Mouse (Mus musculus): Measurements from ENCODE around the gene Gsx2.

Gsx2 gene

DNA sequence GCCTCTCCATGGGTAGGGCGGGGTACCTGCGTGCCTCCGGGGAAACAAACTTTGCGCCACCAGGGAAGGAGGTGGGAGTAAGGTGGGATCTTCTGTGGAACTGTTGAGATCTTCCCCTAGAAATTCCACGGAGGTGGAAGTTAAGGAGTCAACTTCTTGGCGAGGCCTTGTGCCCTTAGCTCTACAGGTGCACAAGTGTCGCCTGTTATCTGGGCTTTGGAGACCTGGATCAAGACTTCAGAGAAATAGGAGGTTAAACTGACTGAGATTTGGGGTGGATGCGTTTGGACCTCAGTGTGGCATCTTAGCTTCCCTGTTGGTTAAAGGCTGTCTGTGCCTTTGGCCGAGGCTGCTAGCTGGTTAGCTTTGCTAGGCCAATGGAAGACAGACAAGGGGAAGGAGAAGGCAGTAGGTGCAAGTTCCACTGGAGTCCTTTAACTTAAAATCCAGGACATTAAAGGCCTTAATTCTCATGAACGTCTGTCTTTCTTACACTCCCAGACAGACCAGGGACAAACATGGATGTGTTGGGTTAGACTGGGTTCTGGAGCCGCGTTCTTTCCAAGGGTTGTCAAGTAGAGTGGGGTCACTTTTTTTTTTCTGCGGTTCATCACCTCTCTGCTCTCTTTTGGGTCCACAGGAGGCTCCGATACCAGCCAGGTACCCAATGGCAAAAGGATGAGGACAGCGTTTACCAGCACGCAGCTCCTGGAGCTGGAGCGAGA lies 1.1 kb downstream of the Gsx2 start:
- no peak for DNase-seq (ENCODE audit: low spot score in 2 of 2)

DNA sequence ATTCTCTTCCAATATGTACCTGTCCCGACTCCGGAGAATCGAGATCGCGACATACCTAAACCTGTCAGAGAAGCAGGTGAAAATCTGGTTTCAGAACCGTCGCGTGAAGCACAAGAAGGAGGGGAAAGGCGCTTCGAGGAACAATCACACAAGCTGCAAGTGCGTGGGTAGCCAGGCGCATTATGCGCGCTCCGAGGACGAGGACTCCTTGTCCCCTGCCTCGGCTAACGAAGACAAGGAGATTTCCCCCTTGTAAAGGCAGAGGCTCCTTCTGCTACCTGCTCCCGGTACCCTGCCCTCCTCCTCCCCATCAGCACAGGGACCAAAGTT lies 1.6 kb downstream of the Gsx2 start:
- no peak for DNase-seq (ENCODE audit: low spot score in 2 of 2)

DNA sequence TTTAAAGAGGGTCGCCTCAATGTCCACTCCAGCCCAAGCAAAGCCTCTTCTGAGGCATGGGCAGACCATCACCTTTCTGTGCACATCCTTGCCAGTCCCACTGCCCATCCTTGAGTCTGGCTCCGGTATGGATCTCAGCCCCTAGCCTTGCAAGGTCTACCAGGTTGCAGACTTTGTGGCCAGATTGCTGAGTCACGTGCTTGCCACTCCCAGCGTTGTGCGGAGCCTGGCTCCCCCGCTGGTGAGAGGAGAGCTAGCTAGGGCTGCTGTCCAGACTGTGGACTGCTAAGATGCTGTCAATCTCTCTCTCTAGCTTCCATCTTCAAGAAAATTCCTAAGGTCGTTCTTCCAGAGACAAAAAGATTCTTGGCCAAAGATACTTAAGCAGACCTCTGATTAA lies 4.2 kb downstream of the Gsx2 start:
- DNase-seq (ENCODE audit: low spot score in 2 of 2) = no peak

DNA sequence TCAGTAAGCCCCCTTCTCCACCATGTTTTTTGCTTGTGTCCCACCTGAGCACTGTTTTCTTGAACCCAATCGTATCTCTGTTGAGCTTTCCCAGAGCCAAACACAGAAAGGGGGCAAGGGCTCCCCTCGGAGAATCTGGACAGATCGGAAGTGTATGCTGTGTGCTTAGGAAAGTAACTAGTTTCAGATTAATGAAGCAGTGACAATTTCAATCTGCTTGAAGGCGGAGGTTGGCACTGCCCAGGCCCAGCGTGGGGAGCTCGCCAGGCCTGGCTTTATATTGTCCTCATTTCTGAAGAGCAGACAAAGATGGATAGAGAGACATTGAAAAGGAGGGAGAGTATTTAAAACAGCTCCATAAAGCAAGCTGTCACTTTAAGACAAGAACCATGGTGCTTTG lies 7.0 kb downstream of the Gsx2 start:
- no peak for DNase-seq (ENCODE audit: low spot score in 2 of 2)

DNA sequence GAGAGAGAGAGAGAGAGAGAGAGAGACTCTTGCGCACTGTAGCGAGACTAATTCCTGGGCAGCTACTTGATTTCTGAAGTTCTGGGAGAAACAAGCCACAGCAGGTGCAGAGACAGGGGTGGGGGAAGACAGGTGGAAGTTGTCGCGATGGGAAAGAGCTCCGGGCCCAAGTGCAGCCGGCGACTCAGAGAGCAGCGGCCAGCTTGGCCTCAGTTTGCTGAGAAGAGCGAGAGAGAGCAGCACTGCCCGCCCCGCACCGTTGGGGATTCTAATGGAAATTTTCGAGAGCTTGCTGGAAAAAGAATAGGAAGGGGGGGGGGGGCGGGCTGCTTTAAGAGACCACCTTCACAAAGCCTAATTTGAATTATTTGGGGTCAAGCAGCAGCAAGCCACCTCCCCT lies 7.7 kb downstream of the Gsx2 start:
- no peak for DNase-seq (ENCODE audit: low spot score in 2 of 2)

DNA sequence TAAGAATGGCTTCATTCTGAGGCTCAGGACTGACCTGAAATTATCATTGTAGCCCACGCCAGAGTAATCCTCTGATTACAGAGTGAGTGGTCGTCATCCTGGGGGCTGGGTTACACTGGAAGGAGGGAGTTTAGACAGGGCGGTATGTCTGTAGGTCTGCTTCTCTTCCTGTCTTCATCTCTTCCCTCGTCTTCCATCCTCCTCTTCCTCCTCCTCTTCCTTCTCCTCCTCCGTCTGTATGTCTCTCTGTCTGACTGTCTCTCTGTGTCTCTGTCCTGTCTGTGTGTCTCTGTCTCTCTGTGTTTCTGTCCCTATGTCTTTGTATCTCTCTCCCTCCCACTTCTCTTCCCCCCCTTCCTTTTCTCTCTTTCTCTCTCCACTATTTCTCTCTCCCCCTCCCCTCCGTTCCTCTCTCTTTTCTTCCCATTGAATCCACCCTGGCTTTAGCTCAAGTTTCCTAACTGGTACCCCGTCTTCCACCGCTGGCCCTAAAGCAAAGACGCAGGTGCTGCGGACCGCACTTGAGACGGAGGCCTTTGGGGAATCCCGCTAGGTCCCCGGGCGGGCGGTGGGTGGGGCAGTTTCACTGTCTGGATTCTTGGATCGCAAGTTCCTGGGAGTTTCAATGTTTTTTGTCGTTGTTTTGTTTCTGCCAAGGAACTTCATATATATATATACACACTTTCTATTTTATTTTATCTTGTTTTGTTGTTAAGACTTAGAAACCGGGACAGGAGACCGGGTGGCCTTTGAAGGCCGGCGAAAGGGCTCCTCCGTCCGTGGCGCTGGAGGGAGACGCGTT lies 8.4 kb downstream of the Gsx2 start:
- no peak for DNase-seq (ENCODE audit: low spot score in 2 of 2)

DNA sequence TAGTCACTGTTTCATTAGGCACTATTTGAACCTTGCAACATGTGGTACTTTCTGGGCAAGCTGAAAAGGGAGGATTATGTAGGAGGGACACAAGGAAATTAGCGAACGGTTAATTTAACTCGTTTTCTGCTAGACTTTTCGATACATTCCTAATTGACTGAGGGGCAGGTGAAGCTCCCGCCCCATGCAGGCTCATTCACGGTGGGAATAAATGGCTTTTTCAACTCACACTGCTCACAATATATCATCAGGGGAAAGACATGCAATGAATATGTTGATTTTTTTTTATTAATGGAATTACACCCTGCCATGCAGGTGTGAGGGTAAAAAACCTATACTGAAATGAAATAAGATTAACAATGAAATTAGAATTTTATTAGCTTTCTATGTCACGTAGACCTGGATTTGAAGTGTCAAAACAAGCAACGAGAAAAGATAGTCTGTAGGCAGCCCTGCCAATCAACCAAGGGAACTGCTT lies 9.0 kb downstream of the Gsx2 start:
- no peak for DNase-seq (ENCODE audit: low spot score in 2 of 2)

DNA sequence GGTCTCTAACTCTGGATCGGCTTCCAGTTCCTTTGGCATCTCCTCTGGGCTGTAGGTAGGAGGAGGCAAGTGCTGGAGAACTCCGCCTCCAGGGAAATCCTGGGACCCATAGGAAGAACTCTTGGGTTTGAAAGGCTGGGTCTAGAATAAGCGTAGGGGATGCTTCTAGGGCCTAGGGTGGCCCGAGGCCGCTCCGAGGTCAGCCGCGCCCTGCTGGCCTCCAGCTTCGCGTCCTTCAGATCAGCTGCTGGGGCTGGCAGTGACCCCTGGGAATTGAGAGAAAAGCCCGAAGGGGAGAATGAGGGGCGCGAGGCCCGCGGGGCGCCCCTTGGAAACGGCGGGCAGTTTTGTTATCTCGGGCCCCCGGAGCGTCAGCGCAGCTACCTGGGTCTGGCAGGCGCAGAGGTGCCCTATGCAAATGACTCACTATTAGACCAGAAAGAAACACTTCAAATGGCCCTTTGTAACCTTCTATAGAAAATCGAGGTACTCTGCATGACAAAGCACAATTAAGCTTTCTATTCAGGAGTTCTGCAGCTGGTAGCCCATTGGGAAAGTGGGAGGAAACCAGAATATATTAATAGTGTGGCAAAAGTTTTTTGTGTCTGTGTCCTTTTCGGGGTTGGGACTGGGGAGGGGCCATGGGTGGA lies 9.6 kb downstream of the Gsx2 start:
- DNase-seq (ENCODE audit: low spot score in 2 of 2) = no peak

DNA sequence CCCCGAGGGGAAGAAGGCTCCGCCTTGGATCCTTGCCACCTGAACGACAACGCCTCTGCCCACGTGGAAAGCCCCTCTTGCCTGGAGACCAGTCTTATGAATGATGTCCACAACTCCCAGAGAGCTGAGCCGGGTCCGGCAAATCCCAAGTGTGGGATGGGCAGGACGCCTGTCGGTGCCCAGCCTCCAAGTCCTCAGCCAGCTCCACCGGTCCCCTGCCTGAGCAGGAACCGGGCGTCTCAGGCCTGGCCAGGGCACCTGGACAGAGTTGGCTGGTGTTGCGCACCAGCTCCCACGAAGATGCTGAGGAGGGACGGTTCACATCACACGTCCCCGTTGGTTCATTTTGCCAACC lies 10.1 kb downstream of the Gsx2 start:
- no peak for DNase-seq (ENCODE audit: low spot score in 2 of 2)

DNA sequence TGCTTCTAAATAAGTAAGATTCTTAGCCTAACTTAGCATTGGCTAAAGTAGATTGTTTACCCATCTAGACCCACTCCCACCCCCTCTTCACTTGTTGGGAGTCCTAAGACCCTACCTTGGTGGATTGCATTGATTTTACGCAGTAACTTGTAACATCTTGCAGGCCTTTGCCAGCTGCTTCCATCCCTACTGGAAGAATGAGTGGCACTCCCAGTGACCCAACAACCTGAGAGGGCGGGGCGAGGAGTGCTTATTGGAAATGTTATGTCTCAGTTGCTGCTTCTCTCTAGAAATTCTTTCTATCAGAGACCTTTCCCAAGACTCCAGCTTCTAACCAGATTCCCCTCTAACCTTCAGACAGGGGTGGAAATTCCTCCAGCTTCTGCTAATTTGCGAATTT lies 10.5 kb downstream of the Gsx2 start:
- DNase-seq (ENCODE audit: low spot score in 2 of 2) = no peak

DNA sequence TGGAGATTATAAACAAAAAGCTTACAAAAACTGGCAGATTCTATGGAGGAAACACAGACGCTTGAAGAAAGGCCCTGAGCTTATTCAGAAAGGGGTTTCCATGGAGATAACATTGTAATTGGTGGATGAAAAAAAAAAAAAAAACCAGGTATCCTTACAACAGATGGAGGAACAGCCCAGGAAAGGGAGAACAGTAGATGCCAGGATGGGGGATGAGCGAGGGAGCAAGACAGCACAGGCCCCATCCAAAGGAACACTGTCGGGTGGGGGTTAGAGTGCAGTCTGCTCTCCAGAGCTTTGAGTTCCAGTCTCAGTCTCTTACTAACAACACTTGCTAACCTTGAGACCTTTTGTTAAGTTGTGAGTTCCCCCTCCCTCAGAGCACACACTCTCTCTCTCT lies 31.1 kb downstream of the Gsx2 start:
- DNase-seq (ENCODE audit: low spot score in 2 of 2) = no peak

DNA sequence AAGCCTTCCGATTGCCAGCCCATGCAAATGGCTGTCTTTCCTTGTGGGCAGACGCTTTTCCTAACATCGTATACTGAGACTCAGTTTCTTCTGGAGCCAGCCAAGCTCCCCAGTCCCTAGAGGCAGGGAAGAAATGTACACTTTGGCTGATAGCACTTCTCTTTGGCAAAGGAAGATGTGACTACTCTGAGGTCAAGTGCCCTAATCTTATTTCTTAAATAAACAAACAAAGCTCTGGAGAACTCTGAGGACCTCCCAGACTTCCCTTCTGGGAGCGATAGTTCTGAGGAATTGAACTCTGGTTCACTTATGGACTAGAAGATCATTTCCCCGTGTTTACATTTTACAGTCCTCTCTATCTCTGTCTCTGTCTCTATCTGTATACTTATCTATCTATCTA lies 34.0 kb downstream of the Gsx2 start:
- DNase-seq (ENCODE audit: low spot score in 2 of 2) = no peak

DNA sequence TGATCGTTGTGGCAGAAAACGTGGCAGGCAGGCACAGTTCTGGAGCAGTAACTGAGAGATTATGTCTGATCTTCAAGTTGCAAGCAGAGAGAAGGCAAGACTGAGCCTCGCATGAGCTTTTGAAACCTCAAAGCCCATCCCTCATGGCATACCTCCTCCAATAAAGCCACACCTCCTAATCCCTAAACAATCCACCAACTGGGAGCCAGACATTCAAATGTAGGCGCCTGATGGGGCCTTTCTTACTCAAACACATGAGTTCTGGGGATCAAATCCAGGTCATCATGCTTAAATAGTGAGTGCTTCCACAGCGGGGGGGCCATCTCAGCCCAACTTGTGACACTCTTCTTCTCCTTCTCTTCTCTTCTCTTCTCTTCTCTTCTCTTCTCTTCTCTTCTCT lies 36.4 kb downstream of the Gsx2 start:
- DNase-seq (ENCODE audit: low spot score in 2 of 2) = no peak

DNA sequence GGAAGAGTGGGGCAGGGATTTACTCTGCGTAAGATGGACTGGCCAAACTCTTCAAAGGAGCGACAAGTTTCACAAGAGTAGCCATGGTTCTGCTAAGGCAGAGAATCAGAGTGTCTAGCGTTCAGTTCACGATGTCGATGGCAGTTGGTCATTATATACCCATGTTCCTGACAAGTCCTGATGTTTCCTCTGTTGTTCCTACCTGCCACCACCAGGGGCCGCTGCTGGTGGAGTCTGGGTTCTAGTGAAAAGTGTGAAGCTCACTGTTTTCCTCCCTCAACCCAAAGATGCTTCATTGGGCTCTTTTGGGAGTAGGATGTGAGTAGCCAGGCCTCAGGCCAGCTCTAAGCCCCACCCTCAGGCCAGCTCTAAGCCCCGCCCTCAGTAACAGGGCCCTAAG lies 43.4 kb downstream of the Gsx2 start:
- DNase-seq (ENCODE audit: low spot score in 2 of 2) = no peak

DNA sequence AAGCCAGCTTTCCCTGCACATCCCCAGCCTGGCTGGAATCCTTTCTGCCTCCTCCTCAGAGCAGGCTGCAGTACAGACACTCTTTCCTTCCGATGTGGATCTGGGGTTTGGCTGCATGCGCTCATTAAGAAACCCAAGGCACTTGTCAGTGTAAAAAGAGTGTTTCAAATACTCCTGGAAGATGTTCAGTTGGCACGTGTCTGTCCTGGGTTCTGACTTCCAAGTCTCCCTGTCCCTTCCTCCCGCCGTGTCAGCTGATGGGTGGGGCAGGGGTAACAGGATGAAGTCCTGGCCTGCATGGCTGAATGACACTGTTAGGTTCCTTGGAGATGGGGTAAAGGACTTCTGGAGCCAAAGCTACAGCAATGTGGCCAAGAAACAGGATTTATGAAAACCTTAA lies 46.2 kb downstream of the Gsx2 start:
- DNase-seq (ENCODE audit: low spot score in 2 of 2) = no peak

All from frontal cortex, postnatal 10 days (tissue).